Mouse (Mus musculus): ENCODE results near the gene Brd3.

DNA sequence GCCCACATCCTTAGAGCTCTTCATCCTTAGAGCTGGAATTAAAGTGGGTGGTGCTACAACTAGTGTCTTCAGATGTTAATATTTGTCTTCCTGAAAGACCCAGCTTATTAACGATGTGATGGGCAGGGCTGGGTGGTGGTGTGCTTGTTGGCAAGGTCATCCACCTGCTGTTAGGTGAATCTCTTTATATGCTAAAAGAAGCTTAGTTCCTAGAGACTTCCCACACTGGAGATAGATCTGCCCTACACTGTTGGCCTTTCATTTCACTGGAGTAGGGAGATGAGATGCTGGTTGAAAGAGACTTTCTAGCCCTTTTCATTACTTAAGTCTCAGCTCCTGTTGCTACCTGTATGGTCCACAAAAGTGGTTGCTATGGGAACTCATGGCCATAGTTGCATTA is 8.8 kb upstream of the Brd3 start:
- TF ChIP-seq POLR2A (IDR thresholded peaks at IDR 0.05; ENCODE audit: extremely low read depth, insufficient read depth, low read length) = no peak
- no peak for TF ChIP-seq CTCF (IDR thresholded peaks at IDR 0.05; ENCODE audit: low read depth, low read length)

All from liver, adult 2 months (tissue).